Mouse (Mus musculus): ENCODE measurements at regions not wholly inside any gene's neighbourhood (a gene's known extent, or its start where the extent isn't known, plus 50 kb on each side); places are given as distances from the start of the nearest gene placed in this dataset.

GRCm38 (mm10) chr13:41712616-41713015 is 106.9 kb downstream of the Tmem170b start:
- TF ChIP-seq CTCF (IDR thresholded peaks at IDR 0.05) (no peak), POLR2A (IDR thresholded peaks at IDR 0.05; ENCODE audit: insufficient read depth, low read depth, low read length) (no peak)

Data from heart, adult 2 months (tissue).